Mouse (Mus musculus) natural killer cell, adult 2 months (primary cell): ENCODE data around the gene AC109138.7.

ENCODE experiments used
- DNase-seq, 2 experiments: peaks; one replicate each; pipeline ENCODE4 v3.0.0; 2022; ENCODE audit warnings: low spot score in 2 of 2

Gene AC109138.7

GRCm38 (mm10) chr19:4192251-4192985 is 21.7 kb upstream of the AC109138.7 start:
- DNase-seq: no peak

GRCm38 (mm10) chr19:4193129-4193528 is 21.0 kb upstream of the AC109138.7 start:
- no peak for DNase-seq

- DNase-seq: no peak
Measured at GRCm38 (mm10) chr19:4194021-4194724, 20.0 kb upstream of the AC109138.7 start.

GRCm38 (mm10) chr19:4194776-4195650 is 19.1 kb upstream of the AC109138.7 start:
- no peak for DNase-seq

DNA sequence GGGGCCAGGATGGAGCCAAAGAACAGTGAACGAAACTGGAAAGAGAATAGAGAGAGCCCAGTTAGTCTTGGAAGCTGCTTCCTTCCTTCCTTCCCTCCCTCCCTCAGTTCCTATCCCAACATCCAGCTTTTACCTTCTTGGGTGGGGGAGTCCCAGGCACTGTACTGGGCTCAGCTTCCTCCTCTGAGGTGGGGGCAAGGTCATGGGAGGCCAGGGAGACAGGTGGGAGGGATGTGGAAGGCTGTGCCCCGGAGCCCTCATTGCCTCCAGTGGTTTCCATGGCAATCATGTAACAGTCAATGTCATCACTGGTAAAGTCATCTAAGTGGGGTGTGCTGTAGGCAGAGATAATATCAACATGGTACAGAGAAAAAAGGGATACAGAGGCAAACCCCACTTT is 18.1 kb upstream of the AC109138.7 start:
- DNase-seq: no peak

DNA sequence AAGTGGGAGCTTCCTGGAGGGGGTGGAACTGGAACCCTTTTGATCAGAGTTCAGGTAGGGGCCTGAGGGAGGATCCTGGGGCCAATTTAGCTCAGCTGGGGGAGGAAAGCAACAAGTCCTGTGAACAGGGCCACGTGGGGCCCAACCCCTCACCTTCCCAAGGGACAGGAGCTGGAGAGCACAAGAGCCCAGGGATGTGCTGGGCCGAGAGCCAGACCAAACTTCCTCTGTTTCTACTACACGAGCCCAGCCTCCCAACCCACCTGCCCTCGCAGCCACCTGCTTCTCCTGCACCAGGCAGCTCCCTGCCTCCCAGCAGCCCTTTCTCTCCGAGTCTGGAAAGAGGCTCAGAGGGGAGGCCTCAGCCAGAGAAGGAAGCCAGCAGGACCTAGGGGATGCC is 17.6 kb upstream of the AC109138.7 start:
- no peak for DNase-seq

- DNase-seq: no peak
Measured at GRCm38 (mm10) chr19:4197180-4197579, 17.0 kb upstream of the AC109138.7 start.

GRCm38 (mm10) chr19:4201291-4201909 is 12.8 kb upstream of the AC109138.7 start, which contains the start of gene Rad9a:
TSS of gene Rad9a (minus strand) at chr19:4201662.
- DNase-seq: peak; percentile 91 to 94

- no peak for DNase-seq
Measured at GRCm38 (mm10) chr19:4202149-4202548, 12.0 kb upstream of the AC109138.7 start.

- no peak for DNase-seq
Measured at GRCm38 (mm10) chr19:4203148-4203547, 11.0 kb upstream of the AC109138.7 start.

DNA sequence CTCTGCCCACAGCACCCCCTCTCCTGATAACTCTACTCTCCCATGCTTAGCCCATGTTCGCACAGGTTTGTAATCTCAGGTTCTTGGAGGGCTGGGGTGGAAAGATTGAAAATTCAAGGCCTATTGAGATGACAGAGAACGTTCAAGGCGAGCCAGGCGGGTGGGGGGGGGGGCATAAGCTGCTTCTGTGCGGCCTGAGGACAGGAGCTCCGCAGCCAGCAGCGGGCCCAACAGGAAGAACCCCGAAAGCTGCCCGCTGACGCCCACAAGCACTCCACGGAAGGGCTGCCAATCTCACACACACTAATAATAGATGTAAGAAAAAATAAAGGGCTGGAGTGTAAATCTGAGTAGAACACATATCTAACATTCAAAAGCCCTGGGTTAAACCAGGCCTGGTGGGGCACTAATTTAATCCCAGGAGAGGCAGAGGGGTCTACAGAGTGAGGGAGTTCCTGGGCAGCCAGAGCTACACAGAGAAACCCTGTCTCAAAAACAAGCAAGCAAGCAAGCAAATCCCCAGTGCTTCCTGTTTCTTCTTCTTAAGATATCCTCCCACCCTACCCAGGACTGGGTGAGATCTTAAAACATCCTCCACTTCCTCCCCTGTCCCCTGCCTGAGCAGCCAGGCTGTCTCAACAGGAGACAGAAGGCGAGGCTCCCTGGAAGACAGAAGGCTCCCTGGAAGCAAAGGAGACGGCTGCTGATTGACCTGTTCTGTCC is 10.4 kb upstream of the AC109138.7 start:
- no peak for DNase-seq

DNA sequence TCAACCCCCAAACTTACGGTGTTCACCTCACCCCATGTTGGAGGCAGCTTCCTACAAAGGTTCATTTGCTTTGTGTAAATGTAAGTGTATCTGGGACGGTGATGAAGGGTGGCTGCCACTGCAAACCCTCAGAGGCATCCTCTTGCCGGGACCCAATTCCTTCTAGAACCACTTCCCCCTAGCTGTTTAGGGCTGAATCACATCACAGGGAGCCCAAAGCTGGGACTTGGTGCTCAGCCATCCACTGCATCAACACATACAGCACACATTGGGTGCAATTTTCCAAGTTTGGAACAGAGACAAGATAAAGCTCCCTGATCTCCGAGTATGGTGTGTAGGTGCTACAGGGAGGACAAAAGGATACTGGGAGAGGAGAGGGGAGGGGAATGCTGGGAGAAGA is 9.3 kb upstream of the AC109138.7 start:
- DNase-seq: no peak

DNA sequence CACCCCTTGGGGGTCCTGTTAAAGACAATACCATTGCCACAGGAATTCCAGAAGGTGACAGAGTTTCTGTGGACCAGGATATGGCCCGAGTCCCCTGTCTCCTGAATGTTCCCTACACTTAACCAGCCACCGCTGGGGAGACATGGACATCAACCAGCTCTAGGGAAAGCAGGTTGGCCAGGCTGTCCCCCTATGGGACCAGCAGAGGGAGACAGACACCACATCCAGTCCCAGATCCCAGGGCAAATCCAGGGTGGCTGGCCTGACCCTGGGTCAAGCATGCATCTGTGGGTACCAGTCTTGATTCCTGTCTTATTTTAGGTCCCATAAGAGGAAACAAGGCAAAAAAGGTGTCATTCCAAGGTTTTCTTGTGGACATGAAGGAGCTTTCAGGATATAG is 7.2 kb upstream of the AC109138.7 start:
- peak; percentile 65 to 74 for DNase-seq

DNA sequence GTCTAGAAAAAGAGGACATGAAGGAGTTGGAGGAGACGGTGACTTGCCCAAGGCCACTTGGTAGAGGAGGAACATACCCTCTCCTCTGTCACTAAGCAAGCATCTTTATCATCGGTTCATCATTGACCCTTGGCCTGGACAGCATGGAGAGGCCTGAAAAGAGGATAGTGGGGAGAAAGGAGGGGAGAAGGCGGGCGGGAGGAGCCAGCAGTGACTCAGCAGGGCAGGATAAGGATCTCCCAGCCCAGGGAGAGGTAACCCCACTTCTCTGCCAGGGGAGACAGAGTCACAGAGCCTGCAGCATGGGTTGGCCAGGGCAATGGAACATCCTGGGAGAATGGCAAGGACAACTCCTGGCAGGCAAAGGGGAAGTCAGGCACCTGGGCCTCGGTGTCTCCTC is 5.6 kb upstream of the AC109138.7 start:
- DNase-seq: no peak

DNA sequence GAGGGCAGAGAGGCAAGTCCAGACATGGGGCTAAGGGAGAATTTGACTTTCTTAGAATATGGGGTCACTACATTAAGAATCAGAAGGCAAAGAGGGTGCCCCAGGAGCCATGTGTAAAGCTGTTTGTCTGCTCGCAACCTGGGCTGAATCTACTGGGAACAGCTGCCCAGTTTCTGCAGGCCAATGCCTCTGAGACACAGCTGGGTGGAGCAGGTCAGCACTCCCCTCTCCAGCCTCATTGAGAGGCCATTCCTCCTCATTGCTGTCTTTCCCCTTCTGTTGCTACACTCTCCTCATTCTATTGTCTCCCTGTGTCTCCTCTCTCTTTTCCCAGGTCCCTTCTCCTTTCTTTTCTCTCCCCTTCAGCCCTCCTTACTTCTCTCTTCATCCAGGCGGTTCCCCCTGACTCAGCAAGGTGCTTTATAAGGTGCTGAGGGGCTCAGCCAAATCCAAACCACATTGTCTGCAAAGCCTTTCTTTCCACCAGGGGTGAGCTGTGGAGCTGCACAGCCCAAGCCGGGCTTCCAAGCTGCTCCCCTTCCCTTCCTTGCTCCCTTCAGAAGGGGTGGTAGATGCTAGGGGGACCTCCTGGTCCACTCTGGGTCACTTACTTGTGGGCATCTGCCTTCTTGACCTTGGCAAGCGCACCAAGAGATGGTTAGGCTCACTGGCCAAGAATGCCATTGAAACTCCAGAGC is 2.1 kb upstream of the AC109138.7 start:
- DNase-seq: no peak

- DNase-seq: peak in 1 of 2 experiments; percentile 41
Measured at GRCm38 (mm10) chr19:4213524-4213974, 608 bp upstream of the AC109138.7 start.

- DNase-seq: peak in 1 of 2 experiments; percentile 46
Measured at GRCm38 (mm10) chr19:4214771-4215450, 754 bp downstream of the AC109138.7 start.

DNA sequence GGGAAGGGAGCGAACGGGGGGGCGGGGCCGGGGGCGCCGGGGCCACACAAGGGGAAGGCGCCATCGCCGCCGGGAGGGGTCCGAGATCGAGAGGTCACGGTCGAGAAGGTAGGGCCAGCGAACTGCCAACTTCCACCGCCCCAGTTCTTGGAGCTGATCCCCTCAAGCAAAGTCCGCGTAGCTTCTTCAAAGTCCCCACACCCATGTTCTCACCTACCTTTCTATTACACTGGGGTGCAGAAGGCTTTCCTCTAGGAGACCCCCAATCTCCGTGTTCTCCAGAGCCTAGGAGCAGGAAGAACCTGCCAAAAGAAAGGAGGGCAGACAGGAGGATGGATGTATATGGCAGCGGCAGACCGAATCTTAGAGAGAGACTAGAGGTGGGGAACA is 1.3 kb downstream of the AC109138.7 start:
- DNase-seq: no peak

GRCm38 (mm10) chr19:4216041-4216685 is 2.0 kb downstream of the AC109138.7 start:
- DNase-seq: no peak
